Mouse (Mus musculus) ES-Bruce4 (cell line): ENCODE data around the gene Klf1.

Experiments
- CTCF ChIP-seq: IDR thresholded peaks from one replicate; pipeline ENCODE4 v1.8.1; 2011; ENCODE audit warnings: low read depth, low read length
- EP300 ChIP-seq: IDR thresholded peaks from 2 replicates; pipeline ENCODE4 v1.6.1; 2011; ENCODE audit warnings: low read depth, low read length; ENCODE audit not compliant: insufficient read depth
- POLR2A ChIP-seq: IDR thresholded peaks from one replicate; pipeline ENCODE4 v1.8.1; 2011; ENCODE audit warnings: low read length; ENCODE audit not compliant: insufficient read depth

- TF ChIP-seq CTCF (no peak), EP300 (peak; percentile 57; the same call in 1 of the 2 replicates), POLR2A (peak; percentile 83)
These were observed 44.8 kb upstream of the Klf1 start, which contains the start of gene Farsa for GRCm38 (mm10) chr8:84856864-84857441.
